Mouse (Mus musculus) heart, postnatal 0 days (tissue): ENCODE measurements at regions not wholly inside any gene's neighbourhood (a gene's known extent, or its start where the extent isn't known, plus 50 kb on each side); places are given as distances from the start of the nearest gene placed in this dataset.

ENCODE experiments used
- CTCF ChIP-seq: IDR thresholded peaks from 2 replicates; pipeline ENCODE4 v1.5.1; 2016; ENCODE audit warnings: antibody characterized with exemption, control low read depth, low read depth
- EP300 ChIP-seq: IDR thresholded peaks from 2 replicates; pipeline ENCODE4 v1.6.1; 2016; ENCODE audit warnings: antibody characterized with exemption, low read depth

GRCm38 (mm10) chr10:118011687-118012567, 129.7 kb upstream of the Mdm1 start:
- TF ChIP-seq CTCF (no peak), EP300 (peak; percentile 49; the same call in 1 of the 2 replicates)
